Mouse (Mus musculus): ENCODE measurements around the gene AU022252. TPM values are rescaled to one million over a fixed set of nuclear protein-coding genes. Genes with fewer than 3 reads are reported as not detected.
A peak's percentile ranks its signal among the peaks of the same experiment; 100 is the strongest.

Gene AU022252
- polyA plus RNA-seq, 1 experiment from 2014 or later = 39.9 TPM

GRCm38 (mm10) chr4:119255351-119255750, 22.8 kb upstream of the AU022252 start, which contains the start of gene Cldn19:
Gene Cldn19 (plus strand): TSS chr4:119255414.
- Histone ChIP-seq H3K9ac (peak within 1 kb of the TSS; percentile 31; the same call in 1 of the 2 replicates), H3K27me3 (no peaks in the 10 kb centered on the region), H3K27ac (peak within 1 kb of the TSS; percentile 83), H3K4me3 (no peak within 1 kb of the TSS), H3K36me3 (no peaks in the 10 kb centered on the region), H3K4me1 (peaks cover 22% of the 10 kb centered on the region), H3K4me2 (replicated peaks) (peak within 1 kb of the TSS; percentile 30), H3K9me3 (no peaks in the 10 kb centered on the region)
- ATAC-seq (ENCODE audit: low FRiP score, low read depth) = no peak
- 81% methylated on average over 12 of the region's 12 CpGs for WGBS

- peak; percentile 51 for ATAC-seq (ENCODE audit: low FRiP score, low read depth)
- H3K27ac ChIP-seq = peak overlapping the region; percentile 83
- peak overlapping the region; percentile 31; the same call in 1 of the 2 replicates for H3K9ac ChIP-seq
- H3K4me3 ChIP-seq = no peak overlapping the region
- peaks cover 22% of the 10 kb centered on the region for H3K4me1 ChIP-seq
- H3K9me3 ChIP-seq = no peaks in the 10 kb centered on the region
- H3K4me2 ChIP-seq (replicated peaks) = peak overlapping the region; percentile 30
- no peaks in the 10 kb centered on the region for H3K27me3 ChIP-seq
- WGBS = 30% methylated on average over 9 of the region's 9 CpGs
- no peaks in the 10 kb centered on the region for H3K36me3 ChIP-seq
These were observed 21.6 kb upstream of the AU022252 start for GRCm38 (mm10) chr4:119254012-119254618.

- peaks cover 29% of the 10 kb centered on the region for H3K4me1 ChIP-seq
- WGBS = 60% methylated on average over 7 of the region's 7 CpGs
- H3K9ac ChIP-seq = no peak overlapping the region
- H3K27ac ChIP-seq = no peak overlapping the region
- no peak overlapping the region for H3K4me2 ChIP-seq (replicated peaks)
- H3K4me3 ChIP-seq = no peak overlapping the region
- ATAC-seq (ENCODE audit: low FRiP score, low read depth) = no peak
- H3K27me3 ChIP-seq = no peaks in the 10 kb centered on the region
- peaks cover 13% of the 10 kb centered on the region for H3K36me3 ChIP-seq
- H3K9me3 ChIP-seq = no peaks in the 10 kb centered on the region
These were observed 19.7 kb upstream of the AU022252 start for GRCm38 (mm10) chr4:119252025-119252808.

GRCm38 (mm10) chr4:119248407-119248965, 16.0 kb upstream of the AU022252 start:
- Histone ChIP-seq H3K27me3 (no peaks in the 10 kb centered on the region), H3K4me2 (replicated peaks) (no peak overlapping the region), H3K9ac (no peak overlapping the region; the same call in 1 of the 2 replicates), H3K27ac (no peak overlapping the region), H3K4me1 (peaks cover 9% of the 10 kb centered on the region), H3K9me3 (no peaks in the 10 kb centered on the region), H3K36me3 (peaks cover 51% of the 10 kb centered on the region), H3K4me3 (no peak overlapping the region)
- 82% methylated on average over 11 of the region's 11 CpGs for WGBS
- no peak for ATAC-seq (ENCODE audit: low FRiP score, low read depth)

- H3K27ac ChIP-seq = peak overlapping the region; percentile 10; the same call in 1 of the 2 replicates
- ATAC-seq (ENCODE audit: low FRiP score, low read depth) = peak; percentile 65
- H3K9ac ChIP-seq = no peak overlapping the region
- H3K9me3 ChIP-seq = no peaks in the 10 kb centered on the region
- WGBS = 38% methylated on average over 13 of the region's 13 CpGs
- H3K4me2 ChIP-seq (replicated peaks) = no peak overlapping the region
- no peak overlapping the region for H3K4me3 ChIP-seq
- H3K27me3 ChIP-seq = no peaks in the 10 kb centered on the region
- H3K36me3 ChIP-seq = peaks cover 59% of the 10 kb centered on the region
- H3K4me1 ChIP-seq = 0 out of 2 replicates have a peak, but pooled peaks cover 8% of the 10 kb centered on the region
These were observed 15.1 kb upstream of the AU022252 start for GRCm38 (mm10) chr4:119247462-119248235.

- Histone ChIP-seq H3K9me3 (no peaks in the 10 kb centered on the region), H3K27me3 (no peaks in the 10 kb centered on the region), H3K9ac (no peak overlapping the region), H3K36me3 (peaks cover 68% of the 10 kb centered on the region), H3K4me1 (0 out of 2 replicates have a peak, but pooled peaks cover 8% of the 10 kb centered on the region), H3K27ac (no peak overlapping the region), H3K4me2 (replicated peaks) (no peak overlapping the region), H3K4me3 (no peak overlapping the region)
- ATAC-seq (ENCODE audit: low FRiP score, low read depth) = no peak
- 82% methylated on average over 14 of the region's 14 CpGs for WGBS
These were observed 14.2 kb upstream of the AU022252 start for GRCm38 (mm10) chr4:119246688-119247225.

GRCm38 (mm10) chr4:119245961-119246360, 13.4 kb upstream of the AU022252 start:
- H3K9me3 ChIP-seq = no peaks in the 10 kb centered on the region
- whole genome bisulfite sequencing = 86% methylated on average over 9 of the region's 9 CpGs
- 0 out of 2 replicates have a peak, but pooled peaks cover 8% of the 10 kb centered on the region for H3K4me1 ChIP-seq
- no peak overlapping the region for H3K4me2 ChIP-seq (replicated peaks)
- H3K27me3 ChIP-seq = no peaks in the 10 kb centered on the region
- no peak overlapping the region for H3K4me3 ChIP-seq
- H3K36me3 ChIP-seq = peaks cover 76% of the 10 kb centered on the region
- no peak for ATAC-seq (ENCODE audit: low FRiP score, low read depth)
- H3K27ac ChIP-seq = no peak overlapping the region
- no peak overlapping the region for H3K9ac ChIP-seq

GRCm38 (mm10) chr4:119245556-119245955, 13.0 kb upstream of the AU022252 start:
- 82% methylated on average over 7 of the region's 7 CpGs for WGBS
- H3K36me3 ChIP-seq = peaks cover 80% of the 10 kb centered on the region
- no peak overlapping the region for H3K4me3 ChIP-seq
- ATAC-seq (ENCODE audit: low FRiP score, low read depth) = no peak
- H3K9ac ChIP-seq = no peak overlapping the region
- H3K27me3 ChIP-seq = no peaks in the 10 kb centered on the region
- no peaks in the 10 kb centered on the region for H3K9me3 ChIP-seq
- H3K4me1 ChIP-seq = 0 out of 2 replicates have a peak, but pooled peaks cover 8% of the 10 kb centered on the region
- no peak overlapping the region for H3K27ac ChIP-seq
- H3K4me2 ChIP-seq (replicated peaks) = no peak overlapping the region

- peaks cover 87% of the 10 kb centered on the region for H3K36me3 ChIP-seq
- no peak for ATAC-seq (ENCODE audit: low FRiP score, low read depth)
- no peak overlapping the region for H3K9ac ChIP-seq
- H3K4me2 ChIP-seq (replicated peaks) = no peak overlapping the region
- H3K4me1 ChIP-seq = 0 out of 2 replicates have a peak, but pooled peaks cover 8% of the 10 kb centered on the region
- no peak overlapping the region for H3K27ac ChIP-seq
- no peaks in the 10 kb centered on the region for H3K27me3 ChIP-seq
- no peak overlapping the region for H3K4me3 ChIP-seq
- 82% methylated on average over 22 of the region's 22 CpGs for WGBS
- H3K9me3 ChIP-seq = no peaks in the 10 kb centered on the region
These were observed 12.1 kb upstream of the AU022252 start for GRCm38 (mm10) chr4:119244468-119245240.

GRCm38 (mm10) chr4:119242571-119242970, 10.1 kb upstream of the AU022252 start:
- Histone ChIP-seq H3K36me3 (peaks cover 93% of the 10 kb centered on the region), H3K9me3 (no peaks in the 10 kb centered on the region), H3K27me3 (no peaks in the 10 kb centered on the region), H3K4me2 (replicated peaks) (no peak overlapping the region), H3K27ac (no peak overlapping the region), H3K4me1 (peaks cover 7% of the 10 kb centered on the region; the same call in 1 of the 2 replicates), H3K4me3 (no peak overlapping the region), H3K9ac (no peak overlapping the region; the same call in 1 of the 2 replicates)
- no peak for ATAC-seq (ENCODE audit: low FRiP score, low read depth)
- 92% methylated on average over 12 of the region's 12 CpGs for WGBS

GRCm38 (mm10) chr4:119241664-119242063, 9.2 kb upstream of the AU022252 start:
- Histone ChIP-seq H3K27ac (no peak overlapping the region), H3K4me1 (peaks cover 4% of the 10 kb centered on the region; the same call in 1 of the 2 replicates), H3K9me3 (no peaks in the 10 kb centered on the region), H3K36me3 (peaks cover 94% of the 10 kb centered on the region), H3K9ac (no peak overlapping the region), H3K4me2 (replicated peaks) (no peak overlapping the region), H3K27me3 (no peaks in the 10 kb centered on the region), H3K4me3 (no peak overlapping the region)
- WGBS = 88% methylated on average over 14 of the region's 14 CpGs
- ATAC-seq (ENCODE audit: low FRiP score, low read depth) = no peak
